Mouse (Mus musculus) heart, adult 11 months (tissue): ENCODE data around the gene 1700013G24Rik.

ENCODE experiments used
- DNase-seq: peaks from one replicate; pipeline ENCODE4 v3.0.0; 2022

The 1700013G24Rik gene

GRCm38 (mm10) chr4:137476761-137477237, 23.7 kb downstream of the 1700013G24Rik start:
- peak; percentile 99 for DNase-seq

- DNase-seq: peak; percentile 93
Observed at GRCm38 (mm10) chr4:137477611-137478010, 24.5 kb downstream of the 1700013G24Rik start.

- DNase-seq: peak; percentile 99
Observed at GRCm38 (mm10) chr4:137478306-137478705, 25.2 kb downstream of the 1700013G24Rik start.

GRCm38 (mm10) chr4:137479757-137480156, 26.7 kb downstream of the 1700013G24Rik start:
- DNase-seq: peak; percentile 94

GRCm38 (mm10) chr4:137480191-137480992, 27.3 kb downstream of the 1700013G24Rik start:
- peak; percentile 92 for DNase-seq

- peak; percentile 92 for DNase-seq
Observed at GRCm38 (mm10) chr4:137480993-137481340, 27.9 kb downstream of the 1700013G24Rik start.

- peak; percentile 94 for DNase-seq
Observed at GRCm38 (mm10) chr4:137481381-137482030, 28.4 kb downstream of the 1700013G24Rik start.

- peak; percentile 98 for DNase-seq
Observed at GRCm38 (mm10) chr4:137483871-137484270, 30.8 kb downstream of the 1700013G24Rik start.

- DNase-seq: peak; percentile 97
Observed at GRCm38 (mm10) chr4:137484586-137484985, 31.5 kb downstream of the 1700013G24Rik start.

GRCm38 (mm10) chr4:137485258-137485960, 32.3 kb downstream of the 1700013G24Rik start:
- DNase-seq: peak; percentile 96

- peak; percentile 97 for DNase-seq
Observed at GRCm38 (mm10) chr4:137486081-137487014, 33.3 kb downstream of the 1700013G24Rik start.

- peak; percentile 99 for DNase-seq
Observed at GRCm38 (mm10) chr4:137487286-137488000, 34.4 kb downstream of the 1700013G24Rik start.

GRCm38 (mm10) chr4:137488038-137488437, 35.0 kb downstream of the 1700013G24Rik start:
- DNase-seq: no peak

GRCm38 (mm10) chr4:137488571-137489303, 35.7 kb downstream of the 1700013G24Rik start:
- peak; percentile 99 for DNase-seq

- DNase-seq: peak; percentile 99
Observed at GRCm38 (mm10) chr4:137489996-137490395, 36.9 kb downstream of the 1700013G24Rik start.

GRCm38 (mm10) chr4:137492563-137492962, 39.5 kb downstream of the 1700013G24Rik start:
- DNase-seq: peak; percentile 93

GRCm38 (mm10) chr4:137493187-137493586, 40.1 kb downstream of the 1700013G24Rik start:
- no peak for DNase-seq

- DNase-seq: peak; percentile 99
Observed at GRCm38 (mm10) chr4:137494751-137495500, 41.8 kb downstream of the 1700013G24Rik start.

GRCm38 (mm10) chr4:137495501-137496100, 42.5 kb downstream of the 1700013G24Rik start:
- DNase-seq: peak; percentile 92
